Mouse (Mus musculus) CH12.LX (cell line): ENCODE results near the gene 5530401A14Rik. TPM values are rescaled to one million over a fixed set of nuclear protein-coding genes. Genes with fewer than 3 reads are reported as not detected.

ENCODE experiments used
- DNase-seq: peaks from one replicate; pipeline ENCODE4 v3.0.0-alpha.2; 2013; ENCODE audit errors: extremely low read depth
- H3K27ac ChIP-seq: 2 replicates; pipeline ENCODE4 v1.5.1; 2012; ENCODE audit warnings: low read depth, mild to moderate bottlenecking, control low read depth, moderate library complexity; ENCODE audit not compliant: insufficient read depth
- H3K27me3 ChIP-seq: replicated peaks from 2 replicates; pipeline ENCODE3; 2012; ENCODE audit warnings: inconsistent platforms
- H3K36me3 ChIP-seq, 2 experiments: replicated peaks in 1 of 2; 2 replicates each; pipeline versions ENCODE3 to v1.6.1; 2012; ENCODE audit warnings: inconsistent platforms in 1 of 2, low read length in 1 of 2, mild to moderate bottlenecking in 1 of 2, mixed read lengths in 1 of 2, moderate library complexity in 1 of 2; ENCODE audit not compliant: control insufficient read depth in 1 of 2, insufficient read depth in 1 of 2
- H3K4me1 ChIP-seq, 2 experiments: 2 replicates each; pipeline ENCODE4 v1.6.1; 2012; ENCODE audit warnings: inconsistent platforms in 1 of 2, moderate library complexity in 1 of 2; ENCODE audit not compliant: insufficient read depth in 2 of 2, control insufficient read depth in 1 of 2
- H3K4me2 ChIP-seq: 2 replicates; pipeline ENCODE4 v1.6.1; 2012; ENCODE audit warnings: low read depth, mild to moderate bottlenecking, control low read depth; ENCODE audit not compliant: poor library complexity, insufficient read depth, severe bottlenecking
- H3K4me3 ChIP-seq, 3 experiments: fragments of 150-350 bp in 1 of 3; sonication (generic) in 1 of 3; replicated peaks in 1 of 3; 2 replicates each; pipeline versions ENCODE3 to v1.5.1; 2011 to 2012; ENCODE audit warnings: low read depth in 2 of 3, low read length in 2 of 3, mild to moderate bottlenecking in 2 of 3, moderate library complexity in 2 of 3, control low read depth in 1 of 3, improper control_type of control experiment in 1 of 3, inconsistent platforms in 1 of 3, mixed read lengths in 1 of 3; ENCODE audit not compliant: poor library complexity in 1 of 3
- H3K79me2 ChIP-seq: replicated peaks from 2 replicates; pipeline ENCODE4 v1.6.1; 2012; ENCODE audit warnings: mild to moderate bottlenecking, moderate library complexity; ENCODE audit not compliant: control insufficient read depth, poor library complexity, insufficient read depth, severe bottlenecking; ENCODE audit errors: extremely low read depth
- H3K9ac ChIP-seq: 2 replicates; pipeline ENCODE4 v1.6.1; 2012; ENCODE audit warnings: low read depth, mild to moderate bottlenecking, control low read depth, moderate library complexity; ENCODE audit not compliant: insufficient read depth
- H3K9me3 ChIP-seq: replicated peaks from 2 replicates; pipeline ENCODE3; 2012; ENCODE audit warnings: low read length, inconsistent platforms, mixed read lengths
- BHLHE40 ChIP-seq: IDR thresholded peaks from 2 replicates; pipeline ENCODE4 v1.6.1; 2011; ENCODE audit warnings: mild to moderate bottlenecking, low read depth, low read length, improper control_type of control experiment
- CHD2 ChIP-seq: IDR thresholded peaks from 2 replicates; pipeline ENCODE4 v1.6.1; 2011; ENCODE audit warnings: low read length, improper control_type of control experiment
- E2F4 ChIP-seq: IDR thresholded peaks from 2 replicates; pipeline ENCODE4 v1.6.1; 2011; ENCODE audit warnings: low read depth, low read length, improper control_type of control experiment; ENCODE audit not compliant: insufficient replicate concordance
- EP300 ChIP-seq: IDR thresholded peaks from 2 replicates; pipeline ENCODE4 v1.6.1; 2011; ENCODE audit warnings: low read length, improper control_type of control experiment
- GABPA ChIP-seq: IDR thresholded peaks from 2 replicates; pipeline ENCODE4 v1.6.1; 2012; ENCODE audit warnings: low read depth, low read length, improper control_type of control experiment, inconsistent platforms; ENCODE audit not compliant: insufficient replicate concordance
- HCFC1 ChIP-seq: IDR thresholded peaks from 2 replicates; pipeline ENCODE4 v1.6.1; 2012; ENCODE audit warnings: low read depth, mild to moderate bottlenecking, inconsistent platforms, low read length, improper control_type of control experiment
- IRF4 ChIP-seq: IDR thresholded peaks from 2 replicates; pipeline ENCODE4 v1.6.1; 2014; ENCODE audit warnings: low read depth, mild to moderate bottlenecking, inconsistent platforms, low read length, improper control_type of control experiment
- KAT2A ChIP-seq: IDR thresholded peaks from 2 replicates; pipeline ENCODE4 v1.6.1; 2012; ENCODE audit warnings: low read length, improper control_type of control experiment, inconsistent platforms; ENCODE audit not compliant: insufficient replicate concordance
- MAZ ChIP-seq: IDR thresholded peaks from 2 replicates; pipeline ENCODE4 v1.6.1; 2012; ENCODE audit warnings: low read depth, mild to moderate bottlenecking, inconsistent platforms, low read length, improper control_type of control experiment, moderate library complexity
- MEF2A ChIP-seq: IDR thresholded peaks from 2 replicates; pipeline ENCODE4 v1.6.1; 2014; ENCODE audit warnings: low read depth, mild to moderate bottlenecking, inconsistent platforms, low read length, improper control_type of control experiment, borderline replicate concordance
- MYC ChIP-seq: IDR thresholded peaks from 2 replicates; pipeline ENCODE4 v1.6.1; 2011; ENCODE audit warnings: low read depth, mild to moderate bottlenecking, improper control_type of control experiment, low read length
- NELFE ChIP-seq: IDR thresholded peaks from 2 replicates; pipeline ENCODE4 v1.6.1; 2011; ENCODE audit warnings: low read depth, low read length, improper control_type of control experiment
- NRF1 ChIP-seq: IDR thresholded peaks from 2 replicates; pipeline ENCODE4 v1.6.1; 2014; ENCODE audit warnings: low read depth, mild to moderate bottlenecking, inconsistent platforms, low read length, improper control_type of control experiment, moderate library complexity
- POLR2A ChIP-seq: IDR thresholded peaks from 2 replicates; pipeline ENCODE4 v1.6.1; 2011; ENCODE audit warnings: low read depth, mild to moderate bottlenecking, improper control_type of control experiment, low read length
- POLR2AphosphoS2 ChIP-seq: IDR thresholded peaks from 2 replicates; pipeline ENCODE4 v1.6.1; 2011; ENCODE audit warnings: low read depth, low read length, improper control_type of control experiment
- RCOR1 ChIP-seq: conservative IDR thresholded peaks from 2 replicates; pipeline ENCODE4 v1.6.1; 2012; ENCODE audit warnings: low read depth, mild to moderate bottlenecking, inconsistent platforms, low read length, improper control_type of control experiment
- SMC3 ChIP-seq: IDR thresholded peaks from 2 replicates; pipeline ENCODE4 v1.6.1; 2011; ENCODE audit warnings: low read depth, low read length, improper control_type of control experiment
- TCF12 ChIP-seq: IDR thresholded peaks from 2 replicates; pipeline ENCODE4 v1.6.1; 2014; ENCODE audit warnings: low read depth, mild to moderate bottlenecking, inconsistent platforms, low read length, improper control_type of control experiment
- UBTF ChIP-seq: IDR thresholded peaks from 2 replicates; pipeline ENCODE4 v1.6.1; 2012; ENCODE audit warnings: low read depth, mild to moderate bottlenecking, inconsistent platforms, low read length, improper control_type of control experiment, moderate library complexity
- ZKSCAN1 ChIP-seq: IDR thresholded peaks from 2 replicates; pipeline ENCODE4 v1.6.1; 2012; ENCODE audit warnings: low read depth, inconsistent platforms, low read length, improper control_type of control experiment, borderline replicate concordance
- dilution Hi-C: fragments of 300-500 bp; cut with MboI; formaldehyde crosslinking; loops from 2 replicates; pipeline ENCODE4 v1.14.3; 2020; ENCODE audit warnings: low sequenced_read_pairs; ENCODE audit not compliant: extremely low pct_unique_long_range_greater_than_20kb, extremely low pct_ligation_motif_present
- in situ Hi-C: fragments of 300-500 bp; cut with MboI; formaldehyde crosslinking; loops from 3 replicates; pipeline ENCODE4 v1.14.3; 2019; ENCODE audit warnings: low sequenced_read_pairs, low pct_ligation_motif_present, low pct_unique_long_range_greater_than_20kb, mixed read lengths
- polyA plus RNA-seq: library from polyadenylated mRNA; unstranded; fragments of >175 nt; gene quantifications from 2 replicates; pipeline ENCODE4 v1.2.1, GENCODE M21; 2012; ENCODE audit warnings: low read depth; ENCODE audit not compliant: insufficient read length
- total RNA-seq, 2 experiments: library from RNA; depleted of rRNA; stranded (reverse); fragments of 300-350 nt in 1 of 2; fragments of >200 nt in 1 of 2; gene quantifications; 2 replicates each; pipeline ENCODE4 v1.2.3; 2012 to 2014

Gene 5530401A14Rik
- total and polyA plus RNA-seq, 3 experiments, result not detected

GRCm38 (mm10) chr11:81816531-81816930 is 43.9 kb upstream of the 5530401A14Rik start:
- Histone ChIP-seq H3K27ac (no peak overlapping the region), H3K9ac (no peak overlapping the region), H3K27me3 (peaks cover 92% of the 10 kb centered on the region), H3K4me1 (no peaks in the 10 kb centered on the region), H3K36me3 (no peaks in the 10 kb centered on the region), H3K79me2 (no peaks in the 10 kb centered on the region), H3K4me2 (no peak overlapping the region), H3K4me3 (no peak overlapping the region), H3K9me3 (no peaks in the 10 kb centered on the region)
- in situ Hi-C loops (no loop called here), dilution Hi-C loops (no loop called here)
- DNase-seq, result no peak
- TF ChIP-seq NELFE (no peak), HCFC1 (no peak), MEF2A (no peak), MYC (no peak), E2F4 (no peak), ZKSCAN1 (no peak), POLR2AphosphoS2 (no peak), RCOR1 (no peak), UBTF (no peak), POLR2A (no peak), CHD2 (no peak), TCF12 (no peak), SMC3 (no peak), BHLHE40 (no peak)

- Histone ChIP-seq H3K4me2 (no peak overlapping the region), H3K4me1 (peaks cover 0 to 7% of the 10 kb centered on the region in 2 experiments; a peak in 2 of 4 replicates), H3K36me3 (no peaks in the 10 kb centered on the region), H3K9ac (no peak overlapping the region), H3K9me3 (no peaks in the 10 kb centered on the region), H3K79me2 (no peaks in the 10 kb centered on the region), H3K4me3 (no peak overlapping the region), H3K27ac (no peak overlapping the region), H3K27me3 (peaks cover 75% of the 10 kb centered on the region)
- TF ChIP-seq KAT2A (no peak), EP300 (no peak), NRF1 (no peak), GABPA (no peak), SMC3 (no peak), IRF4 (no peak), MAZ (no peak)
- no peak for DNase-seq
- in situ Hi-C loops (no loop called here), dilution Hi-C loops (no loop called here)
These were observed 28.1 kb upstream of the 5530401A14Rik start for GRCm38 (mm10) chr11:81832381-81832780.
